Mouse (Mus musculus) embryonic stem cell, embryonic (primary cell): ENCODE measurements around the gene Tm4sf5.

ENCODE experiments used
- CTCF ChIA-PET, 4 experiments: fragments of 300-600 bp in 2 of 4; fragments of 350-600 bp in 2 of 4; sonication (Branson Sonifier 250); formaldehyde crosslinking; loops; one replicate each; lab custom pipeline; 2022; ENCODE audit warnings: inconsistent platforms in 2 of 4; lab: Charles Lee
- POLR2A ChIA-PET, 4 experiments: fragments of 300-600 bp in 2 of 4; fragments of 350-600 bp in 2 of 4; sonication (Branson Sonifier 250); formaldehyde crosslinking; loops; one replicate each; lab custom pipeline; 2022; ENCODE audit warnings: antibody characterized with exemption in 4 of 4, inconsistent platforms in 1 of 4; lab: Charles Lee

Tm4sf5 gene

DNA sequence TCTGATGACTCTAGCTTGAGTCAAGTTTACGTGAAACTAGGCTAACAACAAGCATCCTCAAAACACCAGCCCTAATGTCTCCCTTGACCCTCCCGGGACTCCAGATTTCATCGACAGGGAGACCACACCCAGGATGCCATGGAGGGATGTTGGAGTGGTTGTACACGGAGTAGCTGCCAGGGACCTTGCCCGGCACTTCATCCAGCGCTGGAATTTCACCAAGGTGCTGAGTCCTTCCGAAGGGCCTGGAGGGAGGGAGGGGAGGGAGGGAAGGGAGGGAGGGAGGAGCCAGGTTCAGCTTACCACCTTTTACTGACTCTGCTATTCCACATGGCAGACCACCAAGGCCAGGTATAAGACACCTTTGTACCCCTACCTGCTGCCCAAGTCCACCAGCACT, 48.9 kb downstream of the Tm4sf5 start:
- CTCF ChIA-PET = interaction anchor here in 1 of 4 experiments (0.7 to 1.7 kb wide), 2 partner anchors 9 to 55 kb away, joined by 3 to 5 read pairs; no protein-coding TSS in a partner anchor
- POLR2A ChIA-PET = no interaction called here

DNA sequence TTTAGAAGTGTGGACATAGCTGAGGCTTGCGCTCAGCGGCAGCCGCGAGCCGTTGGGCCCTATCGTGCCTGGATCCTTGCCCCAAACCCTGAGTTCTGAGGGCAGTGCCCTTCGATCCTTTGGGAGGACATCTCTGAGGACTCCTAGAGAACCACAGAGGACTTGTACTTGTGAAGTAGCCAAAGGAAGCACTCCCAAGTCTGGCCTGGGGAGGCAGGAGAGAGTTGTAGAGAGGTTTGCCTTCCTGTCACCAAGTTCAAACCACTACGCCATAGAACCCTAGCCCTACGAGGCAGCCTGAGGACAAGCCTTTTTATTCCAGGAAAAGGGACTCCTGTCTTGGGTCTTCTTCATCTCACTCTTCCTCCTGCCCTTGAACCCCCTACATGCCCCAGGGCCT, 52.5 kb downstream of the Tm4sf5 start:
- CTCF ChIA-PET = no interaction called here
- POLR2A ChIA-PET = no interaction called here
